ENCODE assay signal across 18 mouse cellular contexts in genomic region chr7:101541734-101542133, GRCm38 (mm10). TPM values are rescaled to one million over a fixed set of nuclear protein-coding genes. Genes with fewer than 3 reads are reported as not detected.
A peak's percentile ranks its signal among the peaks of the same experiment; 100 is the strongest.
DNase-seq lines count a peak whose midpoint lies in the region; ATAC-seq and TF ChIP-seq lines count a peak whose summit lies in the region.
"Had no signal": no experiment of that assay in that cellular context is flagged by ENCODE, and none has a peak within 500 bp of the region (broad histone marks: within the 10 kb centered on the region; RNA-seq: fewer than 3 reads in every experiment).

No protein-coding gene starts in this region.

- peaks cover 5% of the 10 kb centered on the region; the same call in 1 of the 2 replicates for H3K4me1 ChIP-seq in kidney, embryonic 14.5 days (ENCODE audit: control insufficient read depth, insufficient read depth, low read length)
- H3K4me1 ChIP-seq in embryonic facial prominence, embryonic 14.5 days (ENCODE audit: control insufficient read depth, insufficient read depth, low read length) = no peaks in the 10 kb centered on the region
- H3K4me1 ChIP-seq: hindbrain, embryonic 12.5 days; liver, embryonic 13.5 days; lung, embryonic 15.5 days had no signal

- no peak for TF ChIP-seq CTCF in left cerebral cortex, adult 2 months (IDR thresholded peaks at IDR 0.05)

- no peaks in the 10 kb centered on the region for H3K9me3 ChIP-seq in kidney, embryonic 14.5 days (ENCODE audit: control insufficient read depth, low read length)
- no peaks in the 10 kb centered on the region for H3K9me3 ChIP-seq in embryonic facial prominence, embryonic 14.5 days (ENCODE audit: control insufficient read depth, low read length)
- H3K9me3 ChIP-seq: forebrain, embryonic 15.5 days; hindbrain, embryonic 12.5 days; liver, embryonic 13.5 days; lung, embryonic 15.5 days had no signal

- WGBS in kidney, embryonic 14.5 days = 66% methylated on average over 10 of the region's 10 CpGs
- WGBS in embryonic facial prominence, embryonic 14.5 days = 67% methylated on average over 10 of the region's 10 CpGs

- no peak overlapping the region for H3K27ac ChIP-seq in kidney, embryonic 14.5 days (ENCODE audit: low read depth, low read length)
- peak overlapping the region; percentile 80 for H3K27ac ChIP-seq in left cerebral cortex, adult 2 months
- no peak overlapping the region for H3K27ac ChIP-seq in embryonic facial prominence, embryonic 14.5 days (replicated peaks; ENCODE audit: low read depth, low read length)
- H3K27ac ChIP-seq: forebrain, embryonic 15.5 days; hindbrain, embryonic 12.5 days; liver, embryonic 13.5 days; lung, embryonic 15.5 days had no signal

- no peaks in the 10 kb centered on the region for H3K27me3 ChIP-seq in kidney, embryonic 14.5 days (ENCODE audit: control insufficient read depth, insufficient read depth, low read length)
- H3K27me3 ChIP-seq in embryonic facial prominence, embryonic 14.5 days (replicated peaks; ENCODE audit: control insufficient read depth, insufficient read depth, low read length) = no peaks in the 10 kb centered on the region
- H3K27me3 ChIP-seq: forebrain, embryonic 15.5 days; hindbrain, embryonic 12.5 days; liver, embryonic 13.5 days; lung, embryonic 15.5 days had no signal

- H3K4me3 ChIP-seq in kidney, embryonic 14.5 days (ENCODE audit: low read length) = no peak overlapping the region
- H3K4me3 ChIP-seq in left cerebral cortex, adult 2 months = peak overlapping the region; percentile 17; the same call in 1 of the 2 replicates
- no peak overlapping the region for H3K4me3 ChIP-seq in embryonic facial prominence, embryonic 14.5 days (ENCODE audit: low read depth, low read length)
- H3K4me3 ChIP-seq: forebrain, embryonic 15.5 days; hindbrain, embryonic 12.5 days; liver, embryonic 13.5 days; lung, embryonic 15.5 days had no signal

- no peak for DNase-seq in kidney, postnatal 25 days
- peak in 1 of 2 experiments; percentile 35 for DNase-seq in left cerebral cortex, adult 2 months (ENCODE audit: extremely low spot score in 1 of 2, low spot score in 2 of 2)
- DNase-seq in left cerebral cortex, postnatal 4 days = no peak
- DNase-seq in embryonic facial prominence, embryonic 14.5 days (ENCODE audit: low spot score) = no peak
- peak; percentile 61 to 92 for DNase-seq in left cerebral cortex, postnatal 25 days (ENCODE audit: low spot score in 2 of 2)
- no peak for DNase-seq in urinary bladder, postnatal 10 days (ENCODE audit: low spot score)
- DNase-seq: liver, embryonic 13.5 days had no signal

- H3K4me2 ChIP-seq in kidney, embryonic 14.5 days (replicated peaks; ENCODE audit: low read depth, low read length) = peak overlapping the region; percentile 33; the same call in 1 of the 2 replicates
- H3K4me2 ChIP-seq in embryonic facial prominence, embryonic 14.5 days (ENCODE audit: low read depth, low read length) = peak overlapping the region; percentile 16; the same call in 1 of the 2 replicates
- H3K4me2 ChIP-seq: forebrain, embryonic 15.5 days; hindbrain, embryonic 12.5 days; liver, embryonic 13.5 days; lung, embryonic 15.5 days had no signal

- H3K36me3 ChIP-seq in kidney, embryonic 14.5 days (ENCODE audit: control insufficient read depth, insufficient read depth, low read length) = no peaks in the 10 kb centered on the region
- H3K36me3 ChIP-seq in embryonic facial prominence, embryonic 14.5 days (ENCODE audit: control insufficient read depth, insufficient read depth, low read length) = no peaks in the 10 kb centered on the region
- H3K36me3 ChIP-seq: forebrain, embryonic 15.5 days; hindbrain, embryonic 12.5 days; liver, embryonic 13.5 days; lung, embryonic 15.5 days had no signal

- intact Hi-C loops in left cerebral cortex, adult 2 months (cut with DNase I) = loop anchor here (1.0 to 2.0 kb wide), 2 partner anchors 76 to 127 kb away; no protein-coding TSS in a partner anchor
- intact Hi-C loops in left cerebral cortex, postnatal 4 days (cut with DNase I) = loop anchor here (2.0 kb wide), 2 partner anchors 77 to 91 kb away; no protein-coding TSS in a partner anchor
- intact Hi-C loops in left cerebral cortex, postnatal 25 days (cut with DNase I) = loop anchor here (1.0 to 2.0 kb wide), 3 partner anchors 77 to 127 kb away; no protein-coding TSS in a partner anchor

- no peak for ATAC-seq in kidney, embryonic 14.5 days (ENCODE audit: low FRiP score, low TSS enrichment)
- ATAC-seq in embryonic facial prominence, embryonic 14.5 days (ENCODE audit: low read depth) = no peak
- no peak for ATAC-seq in megakaryocyte progenitor cell, adult 5-6 weeks (replicated peaks; ENCODE audit: poor library complexity)
- ATAC-seq: Patski had no signal

- H3K9ac ChIP-seq in kidney, embryonic 14.5 days (ENCODE audit: low read depth, low read length) = peak overlapping the region; percentile 24
- H3K9ac ChIP-seq in embryonic facial prominence, embryonic 14.5 days (ENCODE audit: low read depth, low read length) = no peak overlapping the region
- H3K9ac ChIP-seq: forebrain, embryonic 15.5 days; hindbrain, embryonic 12.5 days; liver, embryonic 13.5 days; lung, embryonic 15.5 days had no signal

RNA-seq across cellular contexts. Expression of gene Art2b, which starts 43.7 kb away (rescaled TPM):
- not detected in 2 replicates for polyA plus RNA-seq in kidney, embryonic 14.5 days (2014; fragmentation: Nextera tagmentation; extraction: Ambion mirVana)
- not detected for total RNA-seq in left cerebral cortex, adult 2 months (2021)
- total RNA-seq in left cerebral cortex, postnatal 4 days (2021) = not detected
- polyA plus RNA-seq in embryonic facial prominence, embryonic 14.5 days (2014; fragmentation: Nextera tagmentation; extraction: Ambion mirVana) = not detected in 2 replicates
- total RNA-seq in left cerebral cortex, postnatal 25 days (2021) = not detected
- not detected in 2 replicates for total RNA-seq in megakaryocyte progenitor cell, adult 5-6 weeks (2015)
- 0.08 and 0.20 TPM in 2 replicates for total RNA-seq in megakaryocyte progenitor cell, adult 5-6 weeks (2017)
- total RNA-seq: gastrocnemius, postnatal 36 days; left cerebral cortex, postnatal 10 days; midbrain, postnatal 0 days had no signal
- polyA plus RNA-seq: forebrain, embryonic 15.5 days; heart, postnatal 0 days; hindbrain, embryonic 12.5 days; liver, embryonic 13.5 days; lung, embryonic 15.5 days; midbrain, postnatal 0 days; neural tube, embryonic 11.5 days; Patski had no signal

Comparison
In these comparisons a context has a peak if more than half of its experiments do, and no peak if none do; other contexts are left out.
1. DNase-seq: peak in left cerebral cortex, postnatal 25 days (2 of 2); none in kidney, postnatal 25 days (0 of 2), left cerebral cortex, postnatal 4 days (single experiment), embryonic facial prominence, embryonic 14.5 days (single experiment) and urinary bladder, postnatal 10 days (single experiment).